Mouse (Mus musculus) cortical plate, adult 2 months (tissue): ENCODE data around the gene Pmm2.

Experiments
- CTCF ChIP-seq: fragments of 200-500 bp; IDR thresholded peaks from 2 replicates; pipeline ENCODE4 v1.5.1; 2011; ENCODE audit warnings: mild to moderate bottlenecking, control low read depth, low read length; ENCODE audit not compliant: insufficient read depth; ENCODE audit errors: extremely low read depth
- POLR2A ChIP-seq: fragments of 200-500 bp; IDR thresholded peaks from 2 replicates; pipeline ENCODE4 v1.6.1; 2011; ENCODE audit warnings: mild to moderate bottlenecking, low read length, control low read depth; ENCODE audit not compliant: insufficient read depth; ENCODE audit errors: extremely low read depth

GRCm38 (mm10) chr16:8619659-8620314 is 17.7 kb upstream of the Pmm2 start:
- TF ChIP-seq CTCF = no peak
- TF ChIP-seq POLR2A = no peak
